Mouse (Mus musculus): Measurements from ENCODE around the gene Wbp11.
A peak's percentile ranks its signal among the peaks of the same experiment; 100 is the strongest.

Wbp11 gene

DNA sequence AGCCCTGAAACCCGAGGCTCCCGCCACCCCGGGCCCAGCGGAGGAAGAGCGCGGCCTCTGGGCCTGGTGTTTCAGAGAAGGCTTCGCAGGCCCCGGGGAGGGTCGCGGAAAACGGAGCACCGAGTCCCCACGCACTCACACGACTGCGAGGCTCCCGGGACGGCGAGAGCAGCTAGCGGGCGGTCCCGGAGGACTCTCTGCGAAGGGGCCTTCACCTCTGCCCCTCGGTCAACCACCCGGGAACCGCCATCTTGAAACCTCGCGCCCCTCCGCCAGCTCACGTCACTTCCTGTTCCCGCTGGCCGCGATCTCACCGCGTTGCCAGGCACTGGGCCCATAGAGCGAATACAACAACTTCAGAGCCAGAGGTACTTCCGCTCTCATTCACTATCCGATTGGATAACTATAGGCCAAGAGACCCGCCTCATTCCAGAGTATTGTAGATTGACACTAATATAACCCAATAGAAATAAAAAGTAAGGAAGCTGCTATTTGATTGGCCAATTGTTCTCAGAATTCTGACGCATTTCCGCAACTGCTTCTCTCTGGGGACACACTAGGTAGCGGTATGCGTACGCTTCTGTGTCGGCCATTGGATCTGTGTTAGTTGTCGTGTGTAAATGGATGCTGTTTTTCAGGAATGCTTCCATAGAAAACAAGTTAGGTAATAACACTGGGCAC lies at the start of gene Wbp11:
TSS of gene Wbp11 (minus strand) at position 353 of the 681 bp plus-strand sequence.
- DNase-seq (ENCODE audit: low read depth, low spot score) = peak; percentile 99

DNA sequence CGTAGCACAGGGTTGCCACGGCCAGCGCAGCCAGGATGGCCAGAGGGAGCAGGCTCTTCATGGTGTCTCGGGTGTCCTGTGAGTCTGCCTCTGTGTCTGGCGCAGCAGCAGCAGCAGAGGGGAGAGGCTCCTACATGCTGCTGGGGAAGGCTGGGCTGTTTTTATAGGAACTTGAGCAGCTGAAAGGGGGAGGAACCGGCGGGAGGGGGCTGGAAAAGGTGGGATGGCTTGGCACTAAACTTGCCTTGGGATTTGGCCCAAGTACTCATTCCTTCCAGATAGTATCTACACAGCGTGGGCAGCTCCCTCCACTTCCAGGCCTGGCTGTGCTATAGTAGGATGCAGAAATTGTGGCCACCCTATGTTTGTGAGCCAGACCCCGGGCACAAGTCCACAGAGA lies 47.6 kb upstream of the Wbp11 start, which contains the start of gene Mgp:
TSS of gene Mgp (minus strand) at position 154 of the 400 bp plus-strand sequence.
- DNase-seq (ENCODE audit: low read depth, low spot score) = no peak

DNA sequence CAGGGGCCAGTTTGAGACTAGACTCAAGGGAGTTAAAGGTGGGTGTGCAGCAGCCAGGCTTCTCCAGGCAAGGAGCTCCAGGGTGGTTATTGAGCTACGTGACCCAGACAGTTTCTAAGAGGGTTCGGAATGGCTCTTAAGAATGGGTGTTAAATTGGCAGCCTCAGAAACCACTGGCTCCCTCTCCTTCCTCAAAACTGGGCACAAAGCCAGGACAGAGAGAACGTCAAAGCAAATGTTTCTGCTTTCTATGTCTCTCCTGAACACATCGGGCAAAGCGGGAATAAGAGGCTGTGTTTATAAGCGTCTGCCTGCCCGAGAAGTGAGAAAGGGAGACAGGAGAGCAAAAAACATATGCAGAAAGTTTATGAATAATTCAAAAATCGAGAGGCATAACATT lies 46.6 kb upstream of the Wbp11 start:
- no peak for DNase-seq (ENCODE audit: low read depth, low spot score)

DNA sequence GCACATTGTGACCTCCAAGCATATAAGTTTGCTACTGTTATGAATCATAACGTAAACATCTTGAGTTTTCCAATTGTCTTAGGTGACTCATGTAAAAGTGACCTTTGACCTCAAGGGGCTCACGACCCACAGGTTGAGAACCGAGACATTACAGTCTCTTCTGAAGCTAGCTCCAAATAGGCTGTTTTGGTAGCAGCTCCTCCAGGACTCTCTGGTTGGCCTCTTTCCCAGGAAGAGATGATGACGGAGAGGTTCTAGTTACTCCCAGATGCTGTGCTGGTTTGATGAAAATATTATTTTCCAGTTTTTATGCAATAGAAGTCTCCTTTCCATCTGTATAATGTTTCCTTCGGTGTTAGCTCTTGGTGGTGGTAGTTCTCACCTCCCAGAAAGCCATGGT lies 40.9 kb upstream of the Wbp11 start:
- no peak for DNase-seq (ENCODE audit: low read depth, low spot score)

DNA sequence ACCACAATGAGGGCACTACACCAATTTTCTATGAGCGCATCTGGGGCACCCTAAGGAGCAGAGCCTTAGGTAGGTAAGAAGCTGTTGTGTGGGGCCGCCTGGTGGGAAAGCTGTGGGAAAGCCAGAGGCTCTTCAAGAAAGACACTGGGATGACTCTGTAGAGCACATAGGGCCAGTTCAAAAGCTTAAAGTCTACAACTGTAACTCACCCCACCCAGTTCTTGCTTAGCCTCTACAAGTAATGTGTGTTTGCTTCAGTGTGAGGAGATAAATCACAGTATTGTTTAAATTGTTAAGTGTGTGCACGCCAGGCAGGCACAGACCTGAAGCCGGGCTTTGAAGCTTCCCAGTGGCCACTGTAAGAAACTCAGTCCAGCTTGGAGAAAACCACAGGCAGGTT lies 38.1 kb upstream of the Wbp11 start:
- no peak for DNase-seq (ENCODE audit: low read depth, low spot score)

DNA sequence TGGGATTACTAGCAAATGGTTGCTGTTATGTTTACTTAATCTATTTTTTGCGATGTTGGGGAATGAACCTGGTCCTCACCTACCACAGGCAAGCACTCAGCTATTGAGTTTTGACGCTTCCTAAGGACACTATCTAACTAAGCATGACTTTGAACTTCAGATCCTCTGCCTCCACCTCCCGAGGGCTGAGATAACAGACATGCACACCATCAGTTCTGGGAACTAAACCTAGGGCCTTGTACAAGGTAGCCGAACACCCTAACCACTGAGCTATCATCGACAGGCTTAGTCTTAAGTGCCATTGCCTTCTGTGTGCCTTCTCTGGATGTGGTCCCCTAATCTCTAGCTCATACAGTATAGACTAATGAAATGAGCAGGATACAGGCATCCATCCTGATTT lies 37.3 kb upstream of the Wbp11 start:
- no peak for DNase-seq (ENCODE audit: low read depth, low spot score)

DNA sequence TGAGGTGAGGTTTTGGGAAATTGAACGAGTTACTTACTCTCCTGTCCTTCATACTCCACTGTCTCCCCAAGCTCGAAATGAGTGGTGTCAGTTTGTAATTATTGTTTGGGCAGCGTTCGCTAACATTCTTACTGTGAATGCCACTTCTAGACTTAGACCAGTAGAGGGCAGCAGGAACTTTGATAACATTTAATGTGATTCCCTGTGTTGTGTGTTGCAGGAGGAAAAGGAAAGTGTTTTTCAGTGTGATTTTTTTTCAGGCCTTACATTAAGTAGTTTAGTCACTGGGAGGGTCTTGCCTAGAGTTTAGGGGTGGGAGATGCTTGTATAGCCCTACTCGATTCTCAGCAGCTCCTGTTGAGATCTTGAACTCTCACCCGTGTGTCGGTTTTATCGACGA lies 33.0 kb upstream of the Wbp11 start:
- DNase-seq (ENCODE audit: low read depth, low spot score) = peak; percentile 51

DNA sequence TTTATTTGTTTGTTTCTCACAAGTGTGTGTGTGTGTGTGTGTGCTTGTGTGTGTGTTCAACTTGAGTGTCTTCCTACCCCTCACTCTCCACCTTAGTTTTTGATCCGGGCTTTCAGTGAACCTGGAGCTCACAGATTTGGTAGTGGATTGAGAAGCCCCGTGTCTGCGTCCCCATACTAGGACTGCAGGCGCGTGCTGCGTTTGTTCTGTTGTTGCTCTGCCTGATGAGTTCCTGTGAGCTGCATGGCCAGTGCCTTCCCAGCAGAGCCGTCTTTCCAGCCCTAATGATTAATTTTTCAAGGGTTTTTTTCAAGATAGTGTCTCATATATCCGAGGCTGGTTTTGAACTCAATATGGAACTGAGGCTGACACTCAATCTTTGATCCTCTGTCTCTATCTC lies 30.4 kb upstream of the Wbp11 start:
- no peak for DNase-seq (ENCODE audit: low read depth, low spot score)

DNA sequence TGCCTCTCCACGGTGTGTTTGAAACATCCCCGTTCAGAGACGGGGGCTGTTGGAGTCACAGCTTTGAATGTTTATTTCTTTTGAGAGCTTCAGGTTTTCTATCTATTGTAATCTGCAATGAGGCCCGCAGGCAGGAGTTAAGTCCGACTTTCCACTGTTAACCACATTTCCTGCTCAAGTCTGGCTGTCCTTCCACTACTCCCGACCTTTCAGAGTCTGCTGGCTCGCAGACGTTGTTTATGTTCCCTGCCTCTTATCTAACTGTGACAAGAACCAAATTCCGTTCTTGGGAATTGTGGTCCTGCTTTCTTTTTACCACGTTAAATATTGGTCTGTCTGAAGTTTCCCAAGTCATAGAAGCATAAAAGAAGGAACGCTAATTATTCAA lies 29.8 kb upstream of the Wbp11 start:
- DNase-seq (ENCODE audit: low read depth, low spot score) = no peak

DNA sequence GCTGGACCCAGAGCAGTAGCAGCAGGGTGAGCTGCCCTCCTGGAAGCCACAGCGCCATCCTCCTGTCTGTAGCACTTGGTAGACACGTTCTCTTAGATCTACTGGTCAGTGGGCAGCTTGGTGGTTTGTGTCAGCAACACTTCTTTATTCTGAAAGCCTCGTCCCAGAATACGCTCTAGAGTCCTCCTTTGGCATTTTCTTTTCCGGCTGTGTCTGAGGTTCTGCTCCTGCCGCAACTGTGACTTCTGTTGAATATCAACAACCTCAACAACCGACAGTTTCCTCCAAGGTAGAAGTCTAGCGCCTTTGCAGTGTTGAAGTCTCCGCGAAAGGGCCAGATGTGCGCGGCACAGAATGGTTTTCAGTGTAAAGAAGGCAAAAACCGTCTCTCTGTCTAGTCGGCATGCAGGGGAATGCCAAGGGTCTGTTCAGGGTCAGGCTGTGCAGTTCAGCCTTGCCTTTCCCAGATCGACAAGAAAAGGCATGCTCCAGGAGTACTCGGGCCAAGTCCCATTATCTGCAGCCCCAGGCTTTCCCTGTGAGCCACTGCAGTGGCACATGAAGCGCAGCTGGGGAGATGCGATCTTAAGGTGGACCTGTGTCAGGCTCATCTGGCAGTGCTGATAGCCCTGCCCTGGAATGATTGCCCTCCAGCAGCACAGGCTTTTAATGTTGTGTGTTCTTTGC lies 29.3 kb upstream of the Wbp11 start, which contains the start of gene Art4:
TSS of gene Art4 (minus strand) at position 548 of the 687 bp plus-strand sequence.
- DNase-seq (ENCODE audit: low read depth, low spot score) = peak; percentile 18

DNA sequence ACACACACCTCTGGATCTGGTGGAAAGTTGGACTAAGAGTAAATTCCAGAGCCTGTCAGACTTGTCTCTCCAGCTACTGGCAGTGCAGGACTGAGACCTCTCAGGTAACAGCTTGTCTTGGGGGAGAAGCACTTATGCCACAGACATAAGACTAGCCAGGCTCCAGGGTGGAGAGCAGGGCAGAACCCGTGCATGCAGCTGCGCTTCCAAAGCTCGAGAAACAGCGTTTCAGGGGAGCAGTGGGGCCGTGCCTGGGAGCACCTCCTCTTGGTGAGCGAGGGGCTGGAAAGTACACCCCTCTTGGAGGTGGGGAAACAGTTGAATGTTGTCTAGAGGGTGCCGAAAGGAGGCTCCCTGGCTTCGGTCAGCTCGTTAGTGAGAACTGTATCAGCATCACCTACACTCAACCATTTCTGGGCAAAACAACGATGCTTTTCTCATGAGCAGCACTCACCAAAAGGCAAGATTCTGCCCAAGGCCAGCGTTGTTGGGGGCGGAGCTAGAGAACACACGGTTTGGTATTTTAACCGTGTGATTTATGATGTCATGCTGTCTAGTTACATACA lies 28.1 kb upstream of the Wbp11 start:
- peak; percentile 41 for DNase-seq (ENCODE audit: low read depth, low spot score)

DNA sequence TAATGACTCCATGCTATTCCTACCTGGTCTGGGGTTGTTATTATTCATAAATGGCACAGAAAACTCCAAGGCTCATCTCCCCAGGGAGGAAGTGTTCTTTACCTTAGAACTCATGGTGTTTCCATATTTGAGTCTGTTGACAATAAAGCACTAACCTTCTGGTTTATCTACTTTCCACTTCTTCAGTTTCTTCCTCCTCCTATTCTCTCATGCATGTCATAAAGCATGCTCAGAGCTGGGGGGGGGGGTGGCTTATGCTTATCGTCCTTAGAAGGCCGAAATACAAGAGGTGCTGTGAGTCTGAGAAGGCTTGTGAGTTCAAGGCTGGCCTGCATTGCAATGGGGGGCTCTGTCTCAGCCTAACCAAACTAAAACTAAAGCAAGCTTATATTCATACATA lies 27.1 kb upstream of the Wbp11 start:
- DNase-seq (ENCODE audit: low read depth, low spot score) = no peak

DNA sequence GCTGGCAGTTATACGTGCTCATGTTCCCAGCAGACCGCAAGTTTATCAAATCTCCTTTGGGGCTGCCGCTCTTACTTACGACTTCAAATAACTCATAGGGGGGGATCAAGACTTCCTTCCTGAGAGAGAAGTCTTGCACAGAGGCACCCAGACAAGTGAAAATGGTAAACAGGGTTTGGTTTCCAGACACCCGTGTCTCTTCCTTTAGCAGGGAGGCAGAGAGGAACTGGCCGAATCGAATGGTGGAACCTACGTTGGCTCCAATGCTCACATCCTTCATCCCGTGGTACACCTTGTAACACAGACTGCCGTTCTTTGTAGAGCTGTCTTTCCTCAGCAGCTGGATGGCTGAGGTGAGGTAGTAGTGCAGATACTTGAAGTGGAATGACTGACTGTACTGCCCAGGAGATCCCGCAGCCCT lies 26.3 kb upstream of the Wbp11 start:
- peak; percentile 58 for DNase-seq (ENCODE audit: low read depth, low spot score)

DNA sequence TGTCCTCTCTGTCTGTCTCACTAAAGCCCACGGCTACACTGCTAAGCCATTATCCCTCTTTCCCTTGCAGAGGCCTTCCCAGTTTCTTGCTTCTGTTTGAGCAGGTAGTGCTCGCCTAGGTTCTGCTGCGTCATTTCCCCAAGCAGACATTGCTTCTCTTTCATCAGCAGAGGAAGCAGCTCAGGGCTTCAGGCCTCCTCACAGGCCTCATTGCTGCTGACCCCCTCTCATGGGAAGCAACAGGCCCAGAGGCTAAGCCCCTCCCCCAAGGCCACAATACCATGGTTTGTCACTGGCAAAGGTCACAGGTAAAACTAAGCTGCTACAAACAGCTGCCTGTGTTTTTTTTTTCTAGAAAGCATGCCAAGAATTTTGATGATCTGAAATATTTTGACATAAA lies 24.7 kb upstream of the Wbp11 start:
- DNase-seq (ENCODE audit: low read depth, low spot score) = no peak

DNA sequence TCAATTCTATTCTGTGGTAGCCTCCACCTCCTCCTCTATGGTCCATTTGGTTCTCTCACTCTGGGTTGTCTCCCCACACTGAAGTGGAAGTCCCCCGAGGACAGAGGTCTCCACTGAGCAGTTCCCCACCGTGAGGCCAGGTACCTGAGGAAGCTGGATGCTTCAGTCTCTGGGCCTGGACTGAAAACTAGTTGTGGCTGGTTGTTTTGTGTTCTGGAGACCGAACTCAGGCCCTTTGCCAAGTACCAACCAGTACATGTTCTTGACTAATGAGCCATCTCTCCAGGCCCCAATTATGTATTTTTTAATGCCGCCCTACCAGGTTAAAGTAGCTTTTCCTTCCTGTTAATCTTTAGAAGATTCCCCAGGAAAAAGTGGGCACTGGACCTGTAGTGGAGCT lies 24.3 kb upstream of the Wbp11 start:
- DNase-seq (ENCODE audit: low read depth, low spot score) = no peak

DNA sequence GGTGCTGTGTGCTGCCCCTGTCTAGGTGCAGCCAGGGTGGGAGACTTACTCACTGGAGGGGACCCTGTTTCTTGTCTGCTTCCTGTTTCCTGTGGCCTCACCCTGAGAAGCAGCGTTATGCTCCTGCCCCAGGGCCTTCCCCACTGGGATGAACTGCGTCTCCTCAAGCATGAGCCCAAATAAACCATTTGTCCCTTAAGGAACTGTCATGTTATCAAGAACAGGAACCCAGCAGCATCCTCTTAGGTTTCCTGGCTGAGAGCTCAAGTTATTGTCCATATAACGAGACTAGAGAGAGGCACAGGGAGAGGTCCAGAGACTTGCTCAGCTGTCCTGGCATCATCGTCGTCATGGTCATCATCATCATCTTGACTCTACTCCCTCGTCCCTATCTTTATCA lies 22.2 kb upstream of the Wbp11 start:
- DNase-seq (ENCODE audit: low read depth, low spot score) = no peak

DNA sequence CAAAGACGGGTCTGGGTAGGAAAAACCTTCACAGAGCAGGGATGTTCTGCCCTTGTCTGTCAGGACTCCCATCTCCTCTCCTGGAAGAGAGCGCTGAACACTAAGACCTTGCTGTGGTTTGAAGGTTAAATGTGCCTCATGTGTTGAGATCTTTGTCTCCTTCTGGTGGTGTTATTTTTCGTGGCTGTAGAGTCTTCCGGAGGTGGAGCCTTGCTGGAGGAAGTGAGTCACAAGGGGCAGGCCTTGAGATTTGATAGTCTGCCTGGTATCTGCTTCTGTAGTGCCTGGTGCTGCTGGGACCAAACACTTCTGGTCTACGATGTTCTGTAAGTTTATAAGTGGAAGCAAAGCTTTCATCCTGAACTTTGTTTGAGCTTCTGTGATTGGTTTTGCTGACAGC lies 20.9 kb upstream of the Wbp11 start:
- DNase-seq (ENCODE audit: low read depth, low spot score) = peak; percentile 23

DNA sequence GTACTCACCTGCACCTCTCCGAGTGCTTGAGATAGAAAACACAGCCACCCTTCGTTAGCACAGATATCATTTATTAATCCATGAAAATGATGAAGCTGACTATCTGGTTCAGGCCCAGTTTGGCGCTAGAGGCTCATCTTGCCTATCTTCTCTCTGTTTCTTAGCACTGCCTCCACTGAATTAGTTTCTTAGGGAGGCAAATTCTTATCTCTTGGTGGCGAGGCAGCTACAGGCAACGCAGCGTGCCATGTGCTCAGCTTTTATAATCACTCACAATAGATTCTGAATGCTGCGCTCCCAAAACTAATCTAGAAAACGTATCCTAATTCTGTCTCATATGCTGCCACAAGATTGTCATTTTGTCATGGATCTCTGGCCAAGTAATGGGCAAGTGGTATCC lies 20.4 kb upstream of the Wbp11 start:
- DNase-seq (ENCODE audit: low read depth, low spot score) = no peak

DNA sequence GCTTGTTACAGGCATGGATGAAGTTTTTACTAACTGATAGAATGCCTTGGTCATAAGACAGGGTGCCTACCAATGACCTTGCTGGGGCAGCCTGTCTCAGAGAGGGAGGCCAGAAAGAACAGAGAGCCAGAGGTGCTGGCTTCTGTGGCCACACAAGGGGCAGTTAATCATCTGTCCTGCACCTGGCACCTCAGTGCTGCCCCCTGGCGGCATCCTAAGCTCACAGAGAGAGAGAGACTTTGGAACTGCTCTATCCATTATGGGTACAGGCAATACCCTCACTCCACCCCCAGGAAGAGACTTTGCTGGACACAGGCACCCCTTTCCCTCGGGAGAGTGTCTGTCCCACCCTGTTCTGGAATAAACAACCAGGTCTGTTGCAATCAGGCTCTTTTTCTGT lies 19.8 kb upstream of the Wbp11 start:
- peak; percentile 48 for DNase-seq (ENCODE audit: low read depth, low spot score)

DNA sequence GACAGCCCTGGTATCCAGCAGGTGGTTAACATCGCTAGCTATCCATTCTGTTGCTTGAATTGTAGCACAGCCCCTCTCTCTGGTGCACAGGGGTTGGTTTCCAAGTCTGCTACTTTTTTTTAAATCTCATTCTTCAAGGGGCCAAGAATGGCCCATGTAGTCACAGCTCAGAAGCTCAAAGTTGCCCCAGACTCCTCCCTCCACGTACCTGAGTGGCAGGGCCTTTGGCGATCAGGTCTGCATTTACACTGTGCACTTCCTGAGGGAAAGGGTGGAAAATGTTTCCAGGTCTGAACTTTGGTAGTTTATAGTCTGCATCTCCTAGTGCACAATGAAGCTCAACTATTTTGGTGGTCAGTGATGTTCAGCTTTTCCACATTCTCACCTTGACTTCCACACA lies 19.2 kb upstream of the Wbp11 start:
- no peak for DNase-seq (ENCODE audit: low read depth, low spot score)

DNA sequence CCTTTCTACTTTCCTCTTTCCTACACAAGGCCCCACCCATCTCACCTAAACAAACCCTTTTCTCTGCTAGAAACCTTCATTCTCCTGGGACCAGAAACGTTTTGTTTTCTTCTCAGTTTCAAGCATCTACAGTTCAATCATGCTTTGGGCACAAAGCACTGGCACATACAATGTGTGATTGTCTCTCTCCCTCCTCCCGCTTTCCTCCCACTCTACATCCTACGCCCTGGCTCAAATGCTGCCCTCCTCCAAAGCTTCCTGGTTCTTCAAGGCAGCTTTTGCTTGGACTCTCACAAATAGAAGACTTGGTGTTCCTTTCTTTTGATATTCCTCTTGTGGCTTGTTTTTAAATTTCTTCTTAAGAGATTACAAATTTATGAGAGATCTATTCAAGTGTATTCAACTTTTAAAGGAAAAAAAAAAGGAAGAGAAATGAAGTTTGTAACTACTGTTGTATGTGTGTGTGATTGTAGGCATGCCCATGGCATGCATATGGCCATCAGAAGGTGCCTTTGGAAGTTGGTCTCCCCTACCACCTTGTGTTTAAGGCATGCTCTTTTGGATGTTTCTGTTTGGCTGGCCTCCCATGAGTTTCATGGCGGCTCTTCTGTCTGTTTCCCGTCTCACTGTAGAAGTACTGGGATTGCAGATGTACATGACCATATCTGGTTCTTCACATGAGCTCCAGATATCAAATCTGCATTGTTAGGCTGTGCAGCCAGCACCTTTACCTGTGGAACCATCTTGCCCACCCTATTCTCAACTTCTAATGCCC lies 17.9 kb upstream of the Wbp11 start:
- no peak for DNase-seq (ENCODE audit: low read depth, low spot score)

DNA sequence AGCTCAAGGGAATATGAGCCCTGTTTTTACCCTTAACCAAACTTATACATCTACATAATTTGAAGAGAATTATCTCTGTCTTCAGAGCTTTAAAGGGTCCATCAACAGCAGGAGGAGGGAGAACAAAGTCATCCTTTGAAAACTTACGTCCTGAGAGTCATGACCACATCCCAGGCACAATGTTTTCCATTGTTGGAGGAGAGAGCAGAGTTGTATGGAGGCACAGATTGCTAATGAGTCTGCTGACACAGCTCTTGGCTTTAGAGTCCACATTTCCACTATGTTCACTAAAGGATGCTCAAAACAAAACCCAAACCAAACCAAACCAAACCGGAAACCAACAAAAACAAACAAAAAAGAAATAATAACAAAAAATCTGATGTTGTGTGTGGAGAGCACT lies 16.9 kb upstream of the Wbp11 start:
- DNase-seq (ENCODE audit: low read depth, low spot score) = no peak

Data from CD4-positive helper T cell, adult 2 months (primary cell).